Comparison of ENCODE assay signal across 28 mouse cellular contexts in genomic region chr10:119082861-119083260, GRCm38 (mm10).
"Had no signal": no experiment of that assay in that cellular context is flagged by ENCODE, and none has a peak within 500 bp of the region (broad histone marks: within the 10 kb centered on the region; RNA-seq: fewer than 3 reads in every experiment).

No protein-coding gene starts in this region.

- H3K9me3 ChIP-seq: embryonic facial prominence, embryonic 10.5 days; embryonic facial prominence, embryonic 12.5 days; embryonic facial prominence, embryonic 13.5 days; embryonic facial prominence, embryonic 15.5 days; forebrain, embryonic 10.5 days; forebrain, embryonic 12.5 days; forebrain, embryonic 13.5 days; forebrain, embryonic 15.5 days had no signal

- H3K36me3 ChIP-seq: embryonic facial prominence, embryonic 10.5 days; embryonic facial prominence, embryonic 12.5 days; embryonic facial prominence, embryonic 13.5 days; embryonic facial prominence, embryonic 15.5 days; forebrain, embryonic 10.5 days; forebrain, embryonic 12.5 days; forebrain, embryonic 15.5 days had no signal

- H3K9ac ChIP-seq: embryonic facial prominence, embryonic 12.5 days; embryonic facial prominence, embryonic 13.5 days; embryonic facial prominence, embryonic 15.5 days; forebrain, embryonic 12.5 days; forebrain, embryonic 13.5 days; forebrain, embryonic 15.5 days; forebrain, postnatal 0 days had no signal

- H3K27ac ChIP-seq: embryonic facial prominence, embryonic 10.5 days; embryonic facial prominence, embryonic 12.5 days; embryonic facial prominence, embryonic 13.5 days; embryonic facial prominence, embryonic 15.5 days; forebrain, embryonic 10.5 days; forebrain, embryonic 12.5 days; forebrain, embryonic 13.5 days; forebrain, embryonic 15.5 days; heart, adult 2 months had no signal

- ATAC-seq: forebrain, embryonic 13.5 days; forebrain, embryonic 14.5 days; forebrain, embryonic 15.5 days; forebrain, postnatal 0 days had no signal

- H3K27me3 ChIP-seq: embryonic facial prominence, embryonic 12.5 days; embryonic facial prominence, embryonic 13.5 days; embryonic facial prominence, embryonic 15.5 days; forebrain, embryonic 12.5 days; forebrain, embryonic 13.5 days; forebrain, embryonic 15.5 days had no signal

- H3K4me3 ChIP-seq: embryonic facial prominence, embryonic 10.5 days; embryonic facial prominence, embryonic 12.5 days; embryonic facial prominence, embryonic 13.5 days; embryonic facial prominence, embryonic 15.5 days; erythroblast, embryonic 14.5 days; forebrain, embryonic 10.5 days; forebrain, embryonic 12.5 days; forebrain, embryonic 13.5 days; forebrain, embryonic 15.5 days; gastrocnemius, adult 2 months; heart, adult 2 months had no signal

- DNase-seq: cerebellum, adult 2 months; cerebellum, adult 8-10 months; cerebellum, adult 9-10 months; cerebellum, adult 9-11 months; cerebellum, postnatal 10 days; cerebellum, postnatal 14 days; cerebellum, postnatal 25 days; cerebellum, postnatal 36 days; embryo, embryonic 11 days; forebrain, postnatal 0 days; gastrocnemius, adult 2 months; gastrocnemius, postnatal 10 days; gastrocnemius, postnatal 14 days; gastrocnemius, postnatal 25 days; gastrocnemius, postnatal 36 days; heart, adult 11 months; heart, adult 18-20 months; heart, adult 2 months had no signal

- H3K4me1 ChIP-seq: embryonic facial prominence, embryonic 10.5 days; embryonic facial prominence, embryonic 12.5 days; forebrain, embryonic 12.5 days had no signal

- H3K4me2 ChIP-seq: embryonic facial prominence, embryonic 12.5 days; embryonic facial prominence, embryonic 13.5 days; embryonic facial prominence, embryonic 15.5 days; forebrain, embryonic 12.5 days; forebrain, embryonic 13.5 days; forebrain, embryonic 15.5 days had no signal
